18 mouse cellular contexts compared by ENCODE assay signal in the genomic region with DNA sequence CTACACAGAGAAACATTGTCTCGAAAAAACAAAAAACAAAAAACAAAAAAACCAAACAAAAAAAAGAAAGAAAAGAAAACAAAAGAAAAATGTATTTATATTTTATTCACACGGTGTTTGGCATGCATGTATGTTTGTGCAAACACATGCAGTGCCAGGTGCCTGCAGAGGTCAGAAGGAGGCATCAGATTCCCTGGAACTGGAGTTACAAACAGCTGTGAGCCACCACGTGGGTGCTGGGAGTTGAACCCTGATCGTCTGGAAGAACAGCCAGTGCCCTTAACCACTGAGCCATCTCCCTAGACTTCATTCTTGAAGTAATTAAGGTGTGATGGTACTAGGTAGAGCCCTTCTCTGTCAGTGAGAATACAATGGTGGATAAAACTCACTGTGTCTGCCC. TPM values are rescaled to one million over a fixed set of nuclear protein-coding genes. Genes with fewer than 3 reads are reported as not detected.
A peak's percentile ranks its signal among the peaks of the same experiment; 100 is the strongest.
DNase-seq lines count a peak whose midpoint lies in the region; TF ChIP-seq lines count a peak whose summit lies in the region.
"Had no signal": no experiment of that assay in that cellular context is flagged by ENCODE, and none has a peak within 500 bp of the region (broad histone marks: within the 10 kb centered on the region; RNA-seq: fewer than 3 reads in every experiment).

No protein-coding gene starts in this region.

- TF ChIP-seq EP300 in heart, adult 2 months (IDR thresholded peaks at IDR 0.05; ENCODE audit: insufficient read depth, low read depth, low read length) = no peak

- no peaks in the 10 kb centered on the region for H3K9me3 ChIP-seq in embryonic facial prominence, embryonic 10.5 days
- H3K9me3 ChIP-seq: embryonic facial prominence, embryonic 15.5 days; forebrain, embryonic 10.5 days; heart, embryonic 12.5 days; hindbrain, embryonic 10.5 days had no signal

- H3K27ac ChIP-seq in heart, adult 2 months = peak overlapping the region; percentile 1; the same call in 1 of the 2 replicates
- 0 out of 2 replicates have a peak overlapping the region, but pooled peaks have one; percentile 10 for H3K27ac ChIP-seq in embryonic facial prominence, embryonic 10.5 days (replicated peaks)
- H3K27ac ChIP-seq: embryonic facial prominence, embryonic 15.5 days; forebrain, embryonic 10.5 days; hindbrain, embryonic 10.5 days; hindbrain, embryonic 14.5 days had no signal

- no peak overlapping the region for H3K9ac ChIP-seq in heart, adult 2 months (ENCODE audit: low read depth, low read length)
- H3K9ac ChIP-seq: embryonic facial prominence, embryonic 15.5 days; heart, embryonic 12.5 days; hindbrain, embryonic 14.5 days had no signal

- no peak for TF ChIP-seq POLR2A in heart, adult 2 months (IDR thresholded peaks at IDR 0.05; ENCODE audit: insufficient read depth, low read depth, low read length)

- peaks cover 2% of the 10 kb centered on the region; the same call in 1 of the 2 replicates for H3K79me2 ChIP-seq in heart, adult 2 months (replicated peaks; ENCODE audit: control insufficient read depth, insufficient read depth, low read length)

- no peak overlapping the region for H3K4me3 ChIP-seq in heart, adult 2 months
- H3K4me3 ChIP-seq in embryonic facial prominence, embryonic 10.5 days = no peak overlapping the region
- H3K4me3 ChIP-seq: embryonic facial prominence, embryonic 15.5 days; erythroblast, embryonic 14.5 days; forebrain, embryonic 10.5 days; heart, embryonic 12.5 days; hindbrain, embryonic 10.5 days had no signal

- no peak for TF ChIP-seq CTCF in heart, adult 2 months (IDR thresholded peaks at IDR 0.05)

- peaks cover 3% of the 10 kb centered on the region for H3K36me3 ChIP-seq in heart, adult 2 months (ENCODE audit: control insufficient read depth, insufficient read depth, low read length)
- H3K36me3 ChIP-seq in embryonic facial prominence, embryonic 10.5 days (replicated peaks) = no peaks in the 10 kb centered on the region
- H3K36me3 ChIP-seq: embryonic facial prominence, embryonic 15.5 days; forebrain, embryonic 10.5 days; heart, embryonic 12.5 days; hindbrain, embryonic 10.5 days had no signal

- intact Hi-C loops in heart, adult 2 months (cut with DNase I) = loop anchor here (2.0 kb wide), 1 partner anchor 25 kb away; no protein-coding TSS in a partner anchor

- peaks cover 45% of the 10 kb centered on the region for H3K4me1 ChIP-seq in heart, adult 2 months (ENCODE audit: control insufficient read depth, insufficient read depth, low read length)
- peaks cover 17% of the 10 kb centered on the region for H3K4me1 ChIP-seq in embryonic facial prominence, embryonic 10.5 days

- H3K27me3 ChIP-seq in heart, adult 2 months (ENCODE audit: control insufficient read depth, insufficient read depth, low read length) = no peaks in the 10 kb centered on the region
- no peaks in the 10 kb centered on the region for H3K27me3 ChIP-seq in embryonic facial prominence, embryonic 10.5 days (replicated peaks; ENCODE audit: low read depth, poor library complexity, severe bottlenecking)
- H3K27me3 ChIP-seq: embryonic facial prominence, embryonic 15.5 days; heart, embryonic 12.5 days; Patski had no signal

- no peak for DNase-seq in heart, adult 2 months
- no peak for DNase-seq in heart, adult 11 months
- peak; percentile 30 to 51 for DNase-seq in kidney, postnatal 36 days
- no peak for DNase-seq in kidney, adult 11 months
- peak; percentile 28 for DNase-seq in NIH3T3 (ENCODE audit: low read depth)
- no peak for DNase-seq in embryonic facial prominence, embryonic 10.5 days (ENCODE audit: low spot score)
- DNase-seq in retina, embryonic 14.5 days (ENCODE audit: low spot score) = no peak
- DNase-seq: adrenal gland, adult 2 months; adrenal gland, postnatal 25 days; cerebellum, postnatal 10 days; gastrocnemius, postnatal 36 days had no signal

- 64% methylated on average over 4 of the region's 4 CpGs for WGBS in heart, adult 2 months
- WGBS in embryonic facial prominence, embryonic 10.5 days = 73% methylated on average over 4 of the region's 4 CpGs

RNA-seq across cellular contexts. Expression of a gene that starts 56.4 kb away (rescaled TPM):
- 10 to 100 TPM; 21.5 to 21.6 TPM for total RNA-seq in heart, adult 2 months (2021)
- 12.5 and 13.2 TPM in 2 replicates for polyA plus RNA-seq in heart, adult 2 months (2012; rRNA removed)
- polyA plus RNA-seq in embryonic facial prominence, embryonic 10.5 days (2016; fragmentation: Nextera tagmentation; extraction: Ambion mirVana) = 87.5 and 96.2 TPM in 2 replicates

RNA-seq across cellular contexts. Expression of a gene that starts 57.0 kb away (rescaled TPM):
- total RNA-seq in heart, adult 2 months (2021) = 10 to 100 TPM; 51.6 to 76.4 TPM
- 64.4 and 90.1 TPM in 2 replicates for polyA plus RNA-seq in heart, adult 2 months (2012; rRNA removed)
- 18.0 and 19.4 TPM in 2 replicates for polyA plus RNA-seq in embryonic facial prominence, embryonic 10.5 days (2016; fragmentation: Nextera tagmentation; extraction: Ambion mirVana)

Comparison
In these comparisons a context has a peak if more than half of its experiments do, and no peak if none do; other contexts are left out.
1. DNase-seq: peak in kidney, postnatal 36 days (2 of 2) and NIH3T3 (single experiment); none in heart, adult 2 months (0 of 2), heart, adult 11 months (single experiment), kidney, adult 11 months (single experiment), embryonic facial prominence, embryonic 10.5 days (single experiment) and retina, embryonic 14.5 days (single experiment).